Mouse (Mus musculus) ES-Bruce4 (cell line): ENCODE measurements at regions not wholly inside any gene's neighbourhood (a gene's known extent, or its start where the extent isn't known, plus 50 kb on each side); places are given as distances from the start of the nearest gene placed in this dataset.

Experiments used
- H3K27ac ChIP-seq: 2 replicates; pipeline ENCODE4 v1.5.1; 2012; ENCODE audit warnings: low read length, inconsistent platforms; ENCODE audit not compliant: insufficient read depth
- H3K27me3 ChIP-seq: 2 replicates; pipeline ENCODE4 v1.6.1; 2012; ENCODE audit warnings: mild to moderate bottlenecking, low read length, inconsistent platforms; ENCODE audit not compliant: control insufficient read depth, poor library complexity, insufficient read depth, severe bottlenecking
- H3K36me3 ChIP-seq: 2 replicates; pipeline ENCODE4 v1.6.1; 2012; ENCODE audit warnings: inconsistent platforms, mild to moderate bottlenecking, low read length, moderate library complexity; ENCODE audit not compliant: control insufficient read depth, poor library complexity, insufficient read depth, severe bottlenecking
- H3K4me1 ChIP-seq: one replicate; pipeline ENCODE4 v1.8.1; 2011; ENCODE audit warnings: low read length; ENCODE audit not compliant: control insufficient read depth, insufficient read depth
- H3K4me3 ChIP-seq: 2 replicates; pipeline ENCODE4 v1.5.1; 2011; ENCODE audit warnings: low read depth, mild to moderate bottlenecking, low read length
- H3K9ac ChIP-seq: 2 replicates; pipeline ENCODE4 v1.6.1; 2012; ENCODE audit warnings: low read depth, mild to moderate bottlenecking, inconsistent platforms; ENCODE audit not compliant: poor library complexity, severe bottlenecking
- H3K9me3 ChIP-seq: replicated peaks from 2 replicates; pipeline ENCODE4 v1.6.1; 2012; ENCODE audit warnings: mild to moderate bottlenecking, low read length, inconsistent platforms; ENCODE audit not compliant: control insufficient read depth, poor library complexity, insufficient read depth, severe bottlenecking
- CTCF ChIP-seq: IDR thresholded peaks from one replicate; pipeline ENCODE4 v1.8.1; 2011; ENCODE audit warnings: low read depth, low read length
- EP300 ChIP-seq: IDR thresholded peaks from 2 replicates; pipeline ENCODE4 v1.6.1; 2011; ENCODE audit warnings: low read depth, low read length; ENCODE audit not compliant: insufficient read depth
- POLR2A ChIP-seq: IDR thresholded peaks from one replicate; pipeline ENCODE4 v1.8.1; 2011; ENCODE audit warnings: low read length; ENCODE audit not compliant: insufficient read depth

- Histone ChIP-seq H3K27ac (no peak overlapping the region), H3K9me3 (no peaks in the 10 kb centered on the region), H3K9ac (no peak overlapping the region), H3K4me3 (no peak overlapping the region), H3K36me3 (no peaks in the 10 kb centered on the region), H3K4me1 (no peaks in the 10 kb centered on the region), H3K27me3 (no peaks in the 10 kb centered on the region)
- TF ChIP-seq POLR2A (no peak), EP300 (no peak), CTCF (no peak)
These were observed 209.1 kb downstream of the Phlda1 start for GRCm38 (mm10) chr10:111715172-111715571.

GRCm38 (mm10) chr10:111719632-111720031 lies 213.5 kb downstream of the Phlda1 start:
- Histone ChIP-seq H3K9ac (no peak overlapping the region), H3K4me1 (no peaks in the 10 kb centered on the region), H3K9me3 (no peaks in the 10 kb centered on the region), H3K27me3 (no peaks in the 10 kb centered on the region), H3K4me3 (no peak overlapping the region), H3K36me3 (no peaks in the 10 kb centered on the region), H3K27ac (no peak overlapping the region)
- no peak for TF ChIP-seq CTCF
- no peak for TF ChIP-seq EP300

- no peak overlapping the region for H3K27ac ChIP-seq
- TF ChIP-seq POLR2A (no peak), EP300 (no peak), CTCF (no peak)
- H3K27me3 ChIP-seq, result no peaks in the 10 kb centered on the region
- H3K9me3 ChIP-seq, result no peaks in the 10 kb centered on the region
- H3K4me3 ChIP-seq, result no peak overlapping the region
- no peaks in the 10 kb centered on the region for H3K4me1 ChIP-seq
- H3K36me3 ChIP-seq, result no peaks in the 10 kb centered on the region
- H3K9ac ChIP-seq, result no peak overlapping the region
These were observed 215.0 kb downstream of the Phlda1 start for GRCm38 (mm10) chr10:111721068-111721467.

- H3K27ac ChIP-seq, result no peak overlapping the region
- no peaks in the 10 kb centered on the region for H3K36me3 ChIP-seq
These were observed 217.8 kb downstream of the Phlda1 start for GRCm38 (mm10) chr10:111723885-111724284.

GRCm38 (mm10) chr10:111724574-111725414 lies 218.7 kb downstream of the Phlda1 start:
- Histone ChIP-seq H3K9ac (no peak overlapping the region), H3K27me3 (no peaks in the 10 kb centered on the region), H3K36me3 (no peaks in the 10 kb centered on the region), H3K4me3 (no peak overlapping the region), H3K27ac (no peak overlapping the region), H3K9me3 (no peaks in the 10 kb centered on the region), H3K4me1 (no peaks in the 10 kb centered on the region)
- TF ChIP-seq POLR2A (no peak), EP300 (no peak), CTCF (no peak)

More at GRCm38 (mm10) chr10:111723885-111724284, 217.8 kb downstream of the Phlda1 start:
- TF ChIP-seq POLR2A, result no peak
- TF ChIP-seq EP300, result no peak
- no peak for TF ChIP-seq CTCF
- Histone ChIP-seq H3K4me1 (no peaks in the 10 kb centered on the region), H3K4me3 (no peak overlapping the region), H3K27me3 (no peaks in the 10 kb centered on the region), H3K9me3 (no peaks in the 10 kb centered on the region), H3K9ac (no peak overlapping the region)

- Histone ChIP-seq H3K27me3 (no peaks in the 10 kb centered on the region), H3K27ac (no peak overlapping the region), H3K9ac (no peak overlapping the region), H3K36me3 (no peaks in the 10 kb centered on the region), H3K4me1 (peaks cover 1% of the 10 kb centered on the region), H3K9me3 (no peaks in the 10 kb centered on the region), H3K4me3 (no peak overlapping the region)
- no peak for TF ChIP-seq CTCF
- no peak for TF ChIP-seq POLR2A
- TF ChIP-seq EP300, result no peak
These were observed 229.9 kb downstream of the Phlda1 start for GRCm38 (mm10) chr10:111736026-111736425.
